Mouse (Mus musculus) kidney, postnatal 4 days (tissue): ENCODE measurements around the gene Pmis2.

Experiments used
- DNase-seq, 2 experiments: peaks; one replicate each; pipeline ENCODE4 v3.0.0; 2021; ENCODE audit warnings: mixed read lengths in 2 of 2

Gene Pmis2

DNA sequence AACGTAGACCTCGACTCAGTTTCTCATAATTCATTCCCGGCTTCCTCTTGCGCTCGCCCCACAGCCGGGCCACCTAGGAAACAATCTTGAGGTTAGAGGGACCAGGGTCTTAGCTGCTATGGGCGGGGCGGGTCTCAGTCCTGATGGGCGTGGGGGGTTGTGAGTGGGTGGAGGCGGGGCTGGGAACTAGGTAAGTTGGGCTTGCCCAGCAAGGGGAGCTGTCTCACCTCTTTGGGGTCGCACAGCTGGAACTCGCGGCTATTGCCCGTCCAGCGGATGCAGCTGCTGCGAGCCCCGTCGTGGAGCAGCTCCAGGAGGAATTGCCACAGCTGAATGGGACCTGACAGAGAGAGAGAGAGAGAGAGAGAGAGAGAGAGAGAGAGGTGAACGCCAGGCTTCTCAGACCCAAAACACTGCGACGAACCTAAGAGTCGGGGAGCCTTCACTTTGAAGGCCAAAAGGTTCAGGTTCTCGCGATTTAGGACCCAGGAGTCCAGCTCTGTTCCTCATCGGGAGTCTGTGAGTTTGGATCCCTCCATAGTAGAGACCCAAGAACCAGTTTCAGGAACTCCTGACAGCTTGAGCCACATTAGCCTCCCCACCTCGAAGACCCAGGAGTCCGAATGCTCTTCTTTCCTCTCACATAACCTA lies 37.5 kb downstream of the Pmis2 start:
- peak in 1 of 2 experiments; percentile 16 for DNase-seq

- no peak for DNase-seq
Measured at GRCm38 (mm10) chr7:30629013-30629412, 42.4 kb downstream of the Pmis2 start.

GRCm38 (mm10) chr7:30626647-30627046 lies 44.8 kb downstream of the Pmis2 start:
- DNase-seq, result no peak

DNA sequence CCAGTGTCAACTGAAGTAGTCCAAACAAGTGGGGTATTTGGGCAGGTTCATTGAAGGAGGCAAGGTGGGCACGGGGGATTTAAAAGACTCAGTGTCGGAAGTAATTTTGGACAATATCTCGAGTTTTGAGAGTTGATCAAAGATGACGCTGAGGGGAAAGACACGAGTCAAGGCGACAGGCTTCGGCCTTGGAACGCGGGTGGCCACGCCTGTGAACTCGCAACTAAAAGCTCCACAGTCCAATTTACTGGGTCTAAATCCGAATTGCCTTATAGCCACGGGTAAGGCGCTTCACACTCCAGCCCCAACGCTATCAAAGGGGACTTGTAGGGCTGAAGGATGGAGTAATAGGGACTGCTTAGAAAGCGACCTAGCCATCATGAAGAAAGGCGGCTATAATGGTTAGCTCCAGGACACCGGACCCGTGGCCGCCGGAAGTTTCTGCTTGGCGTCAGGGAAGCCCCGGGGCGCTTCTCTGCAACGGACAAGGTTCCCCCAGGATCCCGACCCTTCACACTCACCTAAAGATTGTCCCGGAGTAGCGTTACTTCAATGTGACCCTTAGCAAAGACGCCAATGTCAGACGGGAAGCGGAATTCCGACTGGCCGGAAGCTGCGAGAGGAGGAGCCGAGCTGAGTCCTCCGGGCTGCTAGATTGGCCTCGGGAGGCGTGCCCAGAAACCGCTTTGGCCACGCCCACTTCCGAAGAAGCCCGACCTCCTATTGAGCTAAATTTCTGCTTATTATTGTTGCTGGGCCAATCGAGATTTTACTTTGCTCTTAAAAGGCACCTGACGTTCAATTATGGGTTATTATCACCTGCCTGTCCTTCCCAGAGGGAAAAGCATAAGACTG lies 45.6 kb downstream of the Pmis2 start, which contains the start of gene Cox6b1:
TSS of gene Cox6b1 (minus strand) at position 622 of the 855 bp plus-strand sequence.
- peak; percentile 89 to 93 for DNase-seq
